Mouse (Mus musculus) thymus, adult 2 months (tissue): Measurements from ENCODE around the gene Il18rap.

Experiments used
- CTCF ChIP-seq: fragments of 200-500 bp; IDR thresholded peaks from 2 replicates; pipeline ENCODE4 v1.5.1; 2012; ENCODE audit warnings: mild to moderate bottlenecking, control low read depth, low read length, moderate library complexity, borderline replicate concordance; ENCODE audit not compliant: control insufficient read depth, poor library complexity, insufficient read depth; ENCODE audit errors: extremely low read depth
- POLR2A ChIP-seq: fragments of 200-500 bp; IDR thresholded peaks from 2 replicates; pipeline ENCODE4 v1.6.1; 2012; ENCODE audit warnings: mild to moderate bottlenecking, low read length, control low read depth, moderate library complexity; ENCODE audit not compliant: control insufficient read depth, poor library complexity, insufficient read depth; ENCODE audit errors: extremely low read depth

DNA sequence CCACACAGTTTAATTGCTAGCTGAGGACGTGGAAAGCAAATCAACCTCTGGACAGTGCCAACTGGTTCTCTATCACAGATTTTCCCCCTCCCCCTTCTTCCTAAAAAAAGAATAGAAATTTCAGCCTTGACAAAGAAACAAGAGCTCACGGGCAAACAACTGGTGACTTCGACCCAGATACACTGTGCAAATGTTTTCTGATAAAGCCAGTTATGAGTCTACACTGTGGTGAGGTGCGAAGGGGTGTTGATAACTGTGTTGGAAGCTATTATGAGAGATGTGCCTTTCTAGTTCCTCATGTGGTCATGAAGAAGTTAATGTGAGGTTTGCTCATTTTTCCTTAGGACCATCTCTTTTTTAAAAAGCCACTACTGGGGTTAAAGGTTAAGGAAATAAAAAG, 54.2 kb downstream of the Il18rap start:
- no peak for TF ChIP-seq CTCF
- no peak for TF ChIP-seq POLR2A
